Mouse (Mus musculus) mammary gland, adult 2 months (tissue): ENCODE measurements around the gene Zdhhc18. TPM values are rescaled to one million over a fixed set of nuclear protein-coding genes. Genes with fewer than 3 reads are reported as not detected.

Experiments used
- polyA plus RNA-seq: library from polyadenylated mRNA; depleted of rRNA; stranded (reverse); fragments of >200 nt; gene quantifications from 2 replicates; pipeline ENCODE4 v1.2.3, GENCODE M21; 2012; ENCODE audit warnings: low replicate concordance; rRNA removed

Zdhhc18 gene
- polyA plus RNA-seq: 78.5 and 118 TPM in 2 replicates

GRCm38 (mm10) chr4:133649989-133650699 lies at the start of gene Zdhhc18:
Gene Zdhhc18, minus strand, starts transcription at chr4:133650154.

DNA sequence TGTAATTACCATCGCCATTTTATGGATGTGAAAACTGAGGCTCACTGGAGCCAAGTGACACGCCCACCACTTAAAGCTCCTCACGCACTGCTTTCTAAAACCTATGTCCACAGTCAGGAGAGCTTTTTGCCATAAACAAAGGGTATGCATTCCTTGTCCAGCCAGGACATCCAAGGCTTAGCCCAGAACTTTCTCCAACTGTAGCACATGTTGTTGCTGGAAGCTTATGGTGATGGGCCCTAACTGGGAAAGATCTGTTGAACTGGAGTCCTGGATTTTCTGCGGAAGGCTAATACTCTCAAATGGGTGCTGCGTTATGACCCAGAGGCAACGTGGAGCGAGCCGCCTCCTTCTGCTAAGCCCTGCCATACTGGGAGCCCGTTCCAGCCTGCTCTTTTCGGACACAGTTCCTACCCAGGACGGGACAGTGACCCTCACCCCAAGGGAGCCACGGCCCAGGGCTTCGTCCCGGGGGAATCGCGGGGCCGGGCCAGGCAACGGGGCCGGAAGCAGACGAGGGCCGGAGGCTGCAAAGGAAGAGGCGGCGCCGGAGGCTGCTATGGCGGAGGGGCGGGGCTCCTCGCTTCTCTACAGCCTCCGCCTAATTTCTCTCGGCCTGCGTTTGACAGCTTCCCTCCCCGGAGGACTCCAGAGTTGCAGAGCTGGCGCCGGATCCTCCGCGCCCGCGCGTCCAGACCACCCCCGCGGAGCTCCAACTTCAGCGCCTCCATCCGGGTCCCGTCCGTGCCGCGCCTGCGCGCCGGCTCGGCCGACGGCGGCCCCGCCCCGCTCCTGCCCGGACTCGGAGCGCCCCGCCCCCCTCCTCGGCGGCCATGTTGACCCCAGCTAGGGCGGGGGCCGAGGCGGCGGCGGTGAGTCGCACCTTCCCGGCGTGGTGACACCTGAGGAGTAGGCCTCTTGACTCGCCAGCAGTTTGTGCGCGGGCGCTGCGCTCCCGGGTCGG lies 22.2 kb upstream of the Zdhhc18 start, which contains the start of gene Pigv:
Pigv (minus strand) TSS at position 767 of the 964 bp plus-strand sequence.

GRCm38 (mm10) chr4:133601721-133602218 lies 48.2 kb downstream of the Zdhhc18 start, which contains the start of gene Sfn:
Gene Sfn, minus strand, starts transcription at chr4:133602168.

DNA sequence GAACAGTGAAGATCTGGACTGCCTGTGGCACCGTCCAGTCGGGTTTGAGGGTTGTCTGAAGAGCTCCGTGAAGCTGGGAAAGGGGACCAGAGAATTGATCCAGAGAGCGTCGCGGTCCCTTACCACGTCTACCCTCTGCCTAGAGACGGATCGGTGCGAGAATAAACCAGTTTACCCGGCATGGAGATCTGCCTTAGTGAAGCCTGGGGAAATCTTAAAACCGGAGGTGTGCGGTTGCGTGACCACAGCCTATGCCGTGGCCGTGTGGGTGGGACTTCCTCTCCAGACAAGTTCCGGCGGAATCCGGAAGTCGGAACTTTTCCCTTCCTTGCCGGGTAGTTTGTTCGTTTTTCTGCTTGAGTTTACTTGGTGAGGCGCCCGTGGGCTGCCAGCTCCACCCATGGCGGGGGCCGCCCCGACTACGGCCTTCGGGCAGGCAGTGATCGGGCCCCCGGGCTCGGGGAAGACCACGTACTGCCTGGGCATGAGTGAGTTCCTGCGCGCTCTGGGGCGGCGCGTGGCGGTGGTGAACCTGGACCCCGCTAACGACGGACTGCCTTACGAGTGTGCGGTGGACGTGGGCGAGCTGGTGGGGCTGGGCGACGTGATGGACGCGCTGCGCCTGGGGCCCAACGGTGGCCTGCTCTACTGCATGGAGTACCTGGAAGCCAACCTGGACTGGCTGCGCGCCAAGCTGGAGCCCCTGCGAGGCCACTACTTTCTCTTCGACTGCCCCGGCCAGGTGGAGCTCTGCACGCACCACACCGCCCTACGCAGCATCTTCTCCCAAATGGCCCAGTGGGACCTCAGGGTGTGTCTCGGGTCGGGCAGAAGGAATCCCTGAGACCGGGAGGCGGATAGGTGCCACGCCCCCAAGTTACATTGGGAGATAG lies 65.6 kb downstream of the Zdhhc18 start, which contains the start of gene Gpn2:
Gpn2 (plus strand) TSS at position 304 of the 893 bp plus-strand sequence.

GRCm38 (mm10) chr4:133574070-133574842 lies 75.7 kb downstream of the Zdhhc18 start, which contains the start of gene Gpatch3:
Gene Gpatch3, plus strand, starts transcription at chr4:133574745.

Other genes starting within 250 kb of the Zdhhc18 start
- 2.1 and 3.9 TPM in 2 replicates for gene Tent5b, start 170.0 kb downstream of the Zdhhc18 start, polyA plus RNA-seq
- 1.7 and 3.1 TPM in 2 replicates for gene Trnp1, start 151.6 kb downstream of the Zdhhc18 start, polyA plus RNA-seq
- 8.0 and 19.8 TPM in 2 replicates for gene Kdf1, start 131.2 kb downstream of the Zdhhc18 start, polyA plus RNA-seq
- 22.5 and 22.6 TPM in 2 replicates for gene Nudc, start 104.2 kb downstream of the Zdhhc18 start, polyA plus RNA-seq
- gene Nr0b2, start 96.8 kb downstream of the Zdhhc18 start, polyA plus RNA-seq: 0.20 and 1.4 TPM in 2 replicates
- 3.7 and 6.7 TPM in 2 replicates for gene Gpatch3, start 75.4 kb downstream of the Zdhhc18 start, polyA plus RNA-seq
- gene Gpn2, start 65.8 kb downstream of the Zdhhc18 start, polyA plus RNA-seq: 31.4 and 61.9 TPM in 2 replicates
- gene Sfn, start 48.0 kb downstream of the Zdhhc18 start, polyA plus RNA-seq: 33.2 and 45.9 TPM in 2 replicates
- 13.0 and 14.3 TPM in 2 replicates for gene Pigv, start 22.5 kb upstream of the Zdhhc18 start, polyA plus RNA-seq
- gene Arid1a, start 106.6 kb upstream of the Zdhhc18 start, polyA plus RNA-seq: 52.4 and 111 TPM in 2 replicates
- 44.2 and 71.3 TPM in 2 replicates for gene Rps6ka1, start 237.6 kb upstream of the Zdhhc18 start, polyA plus RNA-seq